Mouse (Mus musculus): ENCODE data around the gene Tent2. TPM values are rescaled to one million over a fixed set of nuclear protein-coding genes. Genes with fewer than 3 reads are reported as not detected.
"Not testable (repeated sequence)": the region's sequence is repeated elsewhere in the genome, so short reads cannot be mapped to it uniquely, and the experiment has no call there.

Tent2 gene
- total RNA-seq (2015) (121 and 124 TPM in 2 replicates), total RNA-seq (2017) (34.7 and 51.1 TPM in 2 replicates)

DNA sequence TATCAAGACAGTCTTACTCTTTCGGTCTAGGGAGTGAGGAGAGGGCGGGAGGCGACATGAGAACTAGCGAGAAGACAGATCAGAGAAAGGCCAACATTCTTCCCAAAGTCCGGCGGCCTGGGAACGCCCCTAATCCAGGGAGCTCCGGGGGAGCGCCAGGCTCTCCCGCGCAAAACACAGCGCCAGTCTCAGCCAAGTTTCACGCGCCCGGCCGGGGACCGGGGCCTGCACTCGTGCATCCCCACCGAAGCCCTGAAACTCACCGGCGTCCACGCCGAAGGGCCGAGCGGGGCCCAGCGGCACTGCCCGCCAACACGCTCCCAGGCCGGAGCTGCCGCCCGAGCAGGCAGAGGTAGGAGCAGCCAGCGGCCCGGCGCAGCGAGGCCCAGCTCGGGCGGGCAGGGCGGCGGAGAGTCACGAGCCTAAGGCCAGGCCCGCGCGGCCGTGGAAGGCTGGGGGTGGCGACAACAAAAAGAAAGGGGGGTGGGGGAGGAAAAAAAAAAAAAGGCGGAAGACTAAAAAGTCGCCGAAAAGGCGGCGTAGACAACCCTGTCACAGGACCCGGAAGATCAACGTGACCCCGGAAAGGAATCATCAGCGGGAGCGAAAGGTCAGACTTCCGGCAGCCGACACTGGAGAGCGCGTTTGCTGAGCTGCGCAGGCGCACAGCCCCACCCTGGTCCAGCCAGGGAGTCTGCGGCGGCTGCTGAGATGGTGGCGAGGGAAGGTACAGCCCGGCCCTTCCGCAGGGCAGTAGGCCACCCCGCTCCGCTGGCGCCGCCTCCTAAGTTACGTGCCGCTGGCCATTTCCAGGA, at the start of gene Tent2:
Tent2 (minus strand) TSS at position 555 of the 815 bp plus-strand sequence.
- ATAC-seq (replicated peaks; ENCODE audit: poor library complexity): peak; percentile 98

DNA sequence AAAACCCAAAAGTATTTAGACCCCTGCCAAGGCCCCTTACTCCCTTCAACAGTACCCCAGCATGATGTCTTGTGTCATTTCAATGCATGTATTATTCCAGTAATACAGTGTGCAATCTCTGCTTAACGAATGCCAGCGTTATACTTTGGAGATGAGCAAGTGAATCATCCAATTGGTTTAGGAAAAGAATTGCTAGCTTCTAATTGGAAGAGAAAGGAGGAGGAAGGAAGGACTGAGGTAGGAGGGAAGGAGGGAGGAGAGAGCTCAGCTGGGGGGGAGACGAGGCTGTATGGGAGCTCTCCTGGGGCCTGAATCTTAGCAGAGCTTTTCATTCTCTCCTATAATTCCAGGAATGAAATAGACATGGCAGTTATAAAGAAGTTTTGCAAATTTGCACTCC, 49.0 kb upstream of the Tent2 start:
- no peak for ATAC-seq (replicated peaks; ENCODE audit: poor library complexity)

DNA sequence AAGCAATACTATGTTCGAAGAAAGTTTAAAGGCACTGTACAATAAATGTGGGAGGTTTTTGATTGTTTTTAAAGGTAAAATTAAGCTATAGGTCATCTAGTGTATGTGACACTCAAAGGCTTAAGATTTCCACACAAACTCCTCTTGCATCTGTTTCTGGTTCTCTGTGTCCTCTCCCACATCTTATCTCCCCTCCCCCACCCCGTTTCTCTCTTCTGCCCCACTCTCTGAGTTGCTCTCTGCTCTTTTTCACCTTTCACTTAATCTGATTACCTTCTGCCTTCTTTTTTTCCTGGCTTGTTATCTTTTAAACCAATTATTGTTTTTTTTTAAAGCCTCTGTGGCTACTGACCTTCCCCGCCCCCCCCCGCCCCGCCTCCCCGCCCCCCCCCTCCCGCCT, 47.4 kb upstream of the Tent2 start:
- ATAC-seq (replicated peaks; ENCODE audit: poor library complexity): no peak

GRCm38 (mm10) chr13:93239134-93239533, 46.9 kb upstream of the Tent2 start:
- no peak; the same call in 1 of the 2 replicates for ATAC-seq (replicated peaks; ENCODE audit: poor library complexity)

GRCm38 (mm10) chr13:93237677-93238398, 45.7 kb upstream of the Tent2 start:
- ATAC-seq (replicated peaks; ENCODE audit: poor library complexity): peak; percentile 75

DNA sequence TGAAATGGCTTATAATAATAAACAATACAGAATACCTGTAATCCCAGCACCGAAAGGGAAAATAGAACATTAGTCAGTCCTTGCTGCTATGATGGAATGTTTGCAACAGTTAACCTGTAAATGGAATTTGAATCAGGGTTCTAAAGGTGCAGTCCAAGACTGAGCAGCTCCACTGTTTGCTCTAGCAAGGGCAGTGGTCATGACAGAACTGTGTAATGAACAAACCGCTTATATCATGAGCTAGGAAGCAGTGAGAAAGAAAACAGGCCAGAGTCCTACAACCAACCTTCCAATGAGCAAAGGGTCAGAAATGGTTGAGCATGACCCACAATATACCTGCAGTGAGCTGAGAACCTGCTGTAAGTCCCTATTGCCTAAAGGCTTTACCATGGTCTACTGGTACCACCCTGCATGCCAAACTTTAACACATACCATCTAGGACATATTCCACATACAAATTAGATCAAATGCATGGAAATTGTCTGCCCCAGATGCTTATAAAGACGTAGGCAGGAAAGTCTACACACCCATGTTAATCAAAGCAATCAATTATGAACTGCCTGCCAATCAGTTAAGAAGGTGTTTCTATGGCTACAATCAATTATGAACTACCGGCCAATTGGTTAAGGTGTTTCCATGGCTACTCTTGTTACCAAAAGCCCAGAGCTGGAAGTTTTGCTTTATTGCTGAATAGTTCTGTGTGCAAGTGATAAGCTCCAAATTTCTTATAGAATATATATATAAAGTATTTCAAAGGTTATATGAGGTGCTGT, 42.3 kb upstream of the Tent2 start:
- ATAC-seq (replicated peaks; ENCODE audit: poor library complexity): no peak

GRCm38 (mm10) chr13:93232335-93232734, 40.1 kb upstream of the Tent2 start:
- no peak for ATAC-seq (replicated peaks; ENCODE audit: poor library complexity)

DNA sequence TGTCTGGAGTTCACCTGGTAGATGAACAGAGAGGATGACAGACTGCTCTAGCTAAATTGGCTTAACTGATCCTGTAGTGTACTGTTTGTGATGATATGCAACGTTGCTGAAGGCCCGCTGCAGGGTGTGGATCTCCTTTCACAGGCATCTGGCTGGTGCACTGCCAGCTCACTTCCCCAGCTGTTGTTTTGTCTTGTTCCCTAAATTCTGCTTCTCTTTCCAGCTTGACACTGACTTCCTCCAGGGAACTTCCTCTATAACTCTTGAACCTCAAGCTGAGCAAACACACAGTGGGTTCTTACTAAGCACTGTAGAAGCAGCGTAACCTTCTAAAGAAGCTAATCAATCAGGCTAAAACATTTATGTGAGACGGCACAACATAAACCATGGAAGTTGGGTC, 38.8 kb upstream of the Tent2 start:
- ATAC-seq (replicated peaks; ENCODE audit: poor library complexity): peak; percentile 98

- ATAC-seq (replicated peaks; ENCODE audit: poor library complexity): no peak
Measured at GRCm38 (mm10) chr13:93211741-93212140, 19.6 kb upstream of the Tent2 start.

DNA sequence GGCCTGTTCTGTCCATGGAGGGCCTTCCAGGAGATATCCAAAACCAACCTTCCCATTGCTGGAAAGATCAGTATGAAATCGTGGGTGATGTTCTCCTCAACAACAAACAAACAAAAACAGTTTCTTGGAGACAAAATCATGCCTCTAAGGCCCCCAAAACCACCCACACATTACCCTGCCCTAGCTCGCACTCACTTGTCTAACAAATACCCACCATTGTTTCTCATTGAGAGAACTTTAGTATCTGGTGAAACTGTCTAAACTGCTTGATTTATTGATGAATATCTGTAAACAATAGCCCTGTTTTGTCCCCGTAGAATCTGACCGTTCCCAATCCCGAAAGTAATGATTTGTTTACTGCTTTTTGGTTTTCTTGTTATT, 451 bp upstream of the Tent2 start:
- ATAC-seq (replicated peaks; ENCODE audit: poor library complexity): no peak

- no peak for ATAC-seq (replicated peaks; ENCODE audit: poor library complexity)
Measured at GRCm38 (mm10) chr13:93189416-93189815, 2.8 kb downstream of the Tent2 start.

- no peak for ATAC-seq (replicated peaks; ENCODE audit: poor library complexity)
Measured at GRCm38 (mm10) chr13:93188738-93189137, 3.4 kb downstream of the Tent2 start.

- not testable (repeated sequence) for ATAC-seq (replicated peaks; ENCODE audit: poor library complexity)
Measured at GRCm38 (mm10) chr13:93187792-93188191, 4.4 kb downstream of the Tent2 start.

DNA sequence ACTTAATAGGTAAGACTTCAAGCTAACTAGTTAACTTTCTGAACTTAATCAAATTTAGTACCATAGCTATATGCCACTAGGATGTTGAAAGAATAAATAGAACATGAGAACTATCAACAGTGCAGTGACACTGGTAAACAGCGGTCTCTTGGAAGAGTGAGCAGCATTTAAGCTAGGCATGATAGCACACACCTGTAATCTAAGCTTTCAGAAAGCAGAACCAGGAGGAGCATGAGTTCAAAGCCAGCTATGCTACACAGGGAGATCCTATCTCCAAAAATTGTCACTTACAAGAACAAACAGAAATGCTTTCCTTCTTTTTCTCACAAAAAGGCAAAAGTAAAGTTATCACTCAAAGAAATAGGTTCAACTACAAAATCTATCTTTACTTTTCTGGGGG, 11.8 kb downstream of the Tent2 start:
- no peak for ATAC-seq (replicated peaks; ENCODE audit: poor library complexity)

GRCm38 (mm10) chr13:93179522-93179921, 12.7 kb downstream of the Tent2 start:
- peak; percentile 84 for ATAC-seq (replicated peaks; ENCODE audit: poor library complexity)

DNA sequence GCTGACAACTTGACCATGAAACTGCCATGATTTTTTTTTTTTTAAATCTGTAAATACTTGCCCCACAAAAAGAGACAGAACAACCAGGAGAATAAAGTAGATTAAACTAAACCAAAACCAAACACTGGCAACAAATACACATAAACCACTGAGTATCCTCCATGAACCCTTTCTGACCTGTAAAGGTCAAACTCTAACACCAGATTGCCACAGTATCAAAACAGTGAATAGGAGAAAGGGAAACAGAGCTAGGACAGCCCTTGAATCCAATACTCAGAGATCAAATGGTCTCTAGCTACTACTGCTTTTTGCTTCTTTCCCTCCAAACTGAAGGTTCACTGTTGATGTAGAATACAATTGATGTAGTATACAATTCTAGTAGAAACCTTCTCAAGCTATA, 14.6 kb downstream of the Tent2 start:
- ATAC-seq (replicated peaks; ENCODE audit: poor library complexity): no peak

DNA sequence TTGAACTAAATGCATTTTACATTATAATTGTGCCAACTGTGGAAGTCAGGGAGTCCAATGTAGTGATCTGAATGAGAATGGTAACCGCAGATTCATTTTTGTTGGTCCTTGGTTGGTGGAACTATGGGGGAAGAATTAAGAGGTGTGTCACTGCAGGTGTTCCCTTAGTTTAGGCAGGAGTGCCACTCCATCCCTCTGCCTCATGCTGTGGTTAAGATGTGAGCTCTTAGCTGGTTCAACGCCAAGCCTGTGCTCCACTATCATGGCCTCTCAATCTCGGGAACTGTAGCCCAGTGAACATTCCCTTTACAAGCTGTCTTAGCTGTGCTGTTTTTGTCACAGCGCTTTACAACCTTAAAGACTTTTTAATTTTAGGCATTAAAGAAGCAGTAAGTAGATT, 28.9 kb downstream of the Tent2 start:
- no peak for ATAC-seq (replicated peaks; ENCODE audit: poor library complexity)

DNA sequence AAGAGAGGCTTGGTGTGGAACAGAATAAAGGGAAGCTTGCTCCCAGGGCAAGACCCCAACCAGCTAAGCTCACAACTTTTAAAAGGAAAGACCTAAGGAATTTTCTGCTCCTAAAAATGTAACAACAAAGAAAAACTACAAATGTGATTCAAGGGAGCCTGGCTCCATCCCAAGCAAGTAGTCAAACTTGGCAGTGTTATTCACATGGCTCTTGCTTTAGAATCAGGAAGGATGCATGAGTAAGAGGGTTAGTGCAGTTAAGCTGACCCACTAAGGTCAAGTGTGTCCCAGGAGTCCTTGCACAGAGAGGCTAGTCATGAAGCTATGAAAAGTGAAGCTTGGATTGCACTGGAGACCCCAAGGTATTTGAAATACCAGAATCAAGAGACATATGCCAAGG, 29.7 kb downstream of the Tent2 start:
- no peak for ATAC-seq (replicated peaks; ENCODE audit: poor library complexity)

GRCm38 (mm10) chr13:93158261-93158660, 33.9 kb downstream of the Tent2 start:
- peak; percentile 63 for ATAC-seq (replicated peaks; ENCODE audit: poor library complexity)

GRCm38 (mm10) chr13:93153280-93153679, 38.9 kb downstream of the Tent2 start:
- ATAC-seq (replicated peaks; ENCODE audit: poor library complexity): no peak
